Mouse (Mus musculus) embryo, embryonic 11.5 days (tissue): ENCODE data around the gene Hlx.

Experiments used
- DNase-seq: peaks from one replicate; pipeline ENCODE4 v3.0.0-alpha.2; 2012; ENCODE audit warnings: low read depth, low spot score

The Hlx gene

DNA sequence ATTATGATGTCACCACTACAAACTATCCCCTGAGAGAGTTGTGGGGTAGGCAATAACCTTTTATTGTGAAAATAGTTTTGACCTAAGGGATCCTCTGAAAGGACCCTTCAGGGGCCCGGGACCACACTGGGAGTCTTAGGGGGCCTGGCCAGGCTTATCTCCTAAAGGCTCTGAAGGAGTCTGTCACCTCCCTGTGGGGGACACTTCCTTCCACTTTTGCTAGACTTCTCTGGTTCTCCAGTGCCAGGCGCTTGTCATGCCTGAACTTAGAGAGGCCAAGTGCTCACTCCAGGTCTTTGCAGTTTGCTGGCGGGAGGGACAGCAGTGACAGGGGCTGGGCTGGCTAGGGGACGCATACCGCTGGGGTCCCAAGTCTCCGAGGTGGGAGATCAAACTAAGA, 16.3 kb downstream of the Hlx start:
- no peak for DNase-seq

DNA sequence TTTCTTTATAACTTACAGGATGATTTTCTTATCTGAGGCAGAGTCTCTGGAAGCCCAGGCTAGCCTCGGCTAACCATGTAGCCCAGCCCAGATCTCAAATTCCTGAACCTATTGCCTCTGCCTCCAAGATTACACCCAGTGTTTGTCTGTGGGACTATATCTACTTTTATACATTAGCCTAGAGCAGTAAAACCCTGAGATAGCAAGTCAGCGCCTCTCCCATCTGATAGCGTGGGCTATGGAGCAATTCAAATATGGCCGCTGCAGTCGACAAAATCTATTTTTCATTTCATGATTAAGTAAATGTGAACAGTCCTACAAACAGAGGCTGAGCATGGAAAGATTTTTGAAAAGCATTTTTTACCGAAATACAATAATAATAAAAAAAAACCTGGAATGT, 16.7 kb downstream of the Hlx start:
- no peak for DNase-seq

DNA sequence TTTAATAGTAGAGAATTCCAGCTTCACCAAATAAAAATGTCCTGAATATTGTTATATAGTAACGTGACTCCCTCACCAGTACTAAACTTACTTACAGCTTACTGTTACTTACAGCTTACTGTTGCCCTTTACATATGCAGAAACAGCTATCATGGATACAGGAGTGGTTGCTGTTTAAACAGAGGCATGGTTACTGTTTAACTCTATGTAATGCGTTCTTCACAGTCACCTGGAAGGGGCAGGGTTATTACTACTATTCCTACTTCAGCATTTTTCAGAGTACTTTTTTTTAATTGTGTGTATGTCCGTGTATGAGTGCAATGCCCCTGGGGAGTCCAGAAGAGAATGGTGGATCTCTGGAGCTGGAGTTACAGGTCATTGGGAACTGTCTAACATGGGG, 17.9 kb downstream of the Hlx start:
- no peak for DNase-seq

DNA sequence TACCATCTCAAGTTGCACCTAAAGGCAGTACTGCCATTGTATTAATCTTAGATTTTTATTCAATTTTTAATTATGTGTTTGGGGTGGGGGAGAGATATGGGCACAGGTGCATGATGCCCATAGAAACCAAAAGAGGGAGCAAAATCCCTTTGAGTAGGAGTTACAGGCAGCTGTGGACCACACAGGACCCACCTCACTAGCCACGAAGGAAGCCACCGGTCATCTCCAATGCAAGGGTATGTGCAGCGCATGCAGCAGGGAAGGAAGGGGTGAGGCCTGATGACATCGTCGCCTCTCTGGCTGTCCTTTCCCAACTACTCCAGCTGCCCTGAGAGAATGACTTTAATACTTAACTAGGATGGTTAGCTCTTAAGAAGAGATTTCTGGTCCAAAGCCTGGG, 18.7 kb downstream of the Hlx start:
- DNase-seq: no peak

DNA sequence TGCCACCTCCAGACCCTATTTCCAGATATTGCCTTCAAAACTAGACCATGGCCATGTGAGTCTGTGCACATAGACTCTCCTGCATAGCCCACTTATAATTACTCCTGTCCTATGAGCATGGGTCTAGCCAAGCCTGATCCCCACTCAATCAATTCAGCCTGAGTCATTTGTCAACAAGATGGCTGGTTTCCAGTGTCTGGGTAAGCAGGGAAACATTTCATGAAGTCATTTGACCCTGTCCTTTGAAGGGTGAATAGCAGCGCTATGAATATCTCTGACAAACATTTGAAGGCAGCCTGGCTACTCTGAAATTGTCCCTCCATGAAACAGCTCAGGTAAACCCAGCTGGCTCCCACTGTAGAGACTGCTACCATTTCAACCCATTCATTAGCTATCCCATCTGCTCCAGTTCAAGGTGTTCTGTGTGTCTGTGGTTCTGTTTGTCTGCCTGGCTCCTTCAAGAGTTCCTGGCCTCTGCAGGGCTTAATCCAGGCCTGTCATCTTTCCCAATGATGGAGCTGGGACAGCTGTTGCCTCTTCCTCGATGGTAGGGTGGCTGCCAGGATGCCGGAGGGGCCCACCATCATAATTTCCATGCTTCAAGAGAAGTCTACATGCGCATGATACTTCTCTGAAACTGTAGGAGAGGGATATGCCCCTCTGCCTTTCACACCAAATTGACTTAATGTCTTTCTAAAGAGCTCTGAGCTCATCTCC, 24.7 kb downstream of the Hlx start:
- DNase-seq: no peak

DNA sequence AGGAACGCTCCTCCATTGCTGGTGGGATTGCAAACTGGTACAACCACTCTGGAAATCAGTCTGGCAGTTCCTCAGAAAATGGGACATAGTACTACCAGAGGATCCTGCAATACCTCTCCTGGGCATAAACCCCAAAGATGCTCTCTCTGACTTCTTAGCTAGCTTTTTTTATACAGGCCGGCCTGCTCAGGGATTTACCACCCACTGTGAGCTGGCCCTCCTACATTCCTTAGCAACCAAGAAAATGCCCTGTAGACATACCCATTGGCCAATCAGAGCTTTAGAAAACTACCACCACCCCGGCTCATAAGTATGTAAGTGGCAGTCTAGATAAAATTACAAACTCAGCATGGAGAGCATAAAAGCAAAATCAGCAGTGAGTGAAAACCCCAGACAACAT, 27.5 kb downstream of the Hlx start:
- no peak for DNase-seq

DNA sequence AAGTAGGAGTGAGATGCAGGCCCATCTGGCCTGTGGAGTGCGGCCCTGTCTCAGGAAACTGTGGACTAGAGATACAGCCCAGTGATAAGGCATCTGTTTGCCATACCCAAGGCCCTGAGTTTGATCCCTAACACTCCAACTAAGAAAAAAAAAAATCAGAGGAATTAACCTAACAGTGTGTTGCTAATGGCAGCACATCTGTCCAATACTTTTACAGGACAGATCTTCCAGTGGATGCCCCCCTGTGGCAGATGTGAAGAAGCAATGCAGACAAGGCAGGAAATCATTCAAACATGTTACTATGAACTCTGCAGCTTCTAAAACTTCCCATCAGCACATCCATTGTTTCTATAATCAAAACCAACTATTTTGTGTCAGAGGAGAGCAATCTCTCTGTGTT, 33.1 kb downstream of the Hlx start:
- DNase-seq: no peak

DNA sequence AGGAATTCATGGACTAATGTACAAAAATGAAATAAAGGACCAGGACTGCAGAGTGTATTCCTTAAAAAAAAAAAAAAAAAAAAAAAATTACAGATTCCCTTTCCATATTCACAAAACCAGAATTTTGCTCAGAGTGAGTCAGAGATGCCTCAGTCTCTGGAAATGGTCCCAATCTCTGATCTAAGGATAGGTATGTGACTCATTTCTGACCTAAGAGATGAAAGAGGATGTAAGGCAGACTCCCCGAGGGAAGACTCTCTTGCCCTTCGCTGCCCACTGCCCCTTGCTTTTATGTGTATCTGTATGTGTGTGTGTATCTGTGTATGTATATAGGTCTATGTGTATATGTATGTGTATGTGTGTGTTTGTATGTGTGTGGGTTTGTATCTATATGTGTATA, 37.0 kb downstream of the Hlx start:
- DNase-seq: no peak

DNA sequence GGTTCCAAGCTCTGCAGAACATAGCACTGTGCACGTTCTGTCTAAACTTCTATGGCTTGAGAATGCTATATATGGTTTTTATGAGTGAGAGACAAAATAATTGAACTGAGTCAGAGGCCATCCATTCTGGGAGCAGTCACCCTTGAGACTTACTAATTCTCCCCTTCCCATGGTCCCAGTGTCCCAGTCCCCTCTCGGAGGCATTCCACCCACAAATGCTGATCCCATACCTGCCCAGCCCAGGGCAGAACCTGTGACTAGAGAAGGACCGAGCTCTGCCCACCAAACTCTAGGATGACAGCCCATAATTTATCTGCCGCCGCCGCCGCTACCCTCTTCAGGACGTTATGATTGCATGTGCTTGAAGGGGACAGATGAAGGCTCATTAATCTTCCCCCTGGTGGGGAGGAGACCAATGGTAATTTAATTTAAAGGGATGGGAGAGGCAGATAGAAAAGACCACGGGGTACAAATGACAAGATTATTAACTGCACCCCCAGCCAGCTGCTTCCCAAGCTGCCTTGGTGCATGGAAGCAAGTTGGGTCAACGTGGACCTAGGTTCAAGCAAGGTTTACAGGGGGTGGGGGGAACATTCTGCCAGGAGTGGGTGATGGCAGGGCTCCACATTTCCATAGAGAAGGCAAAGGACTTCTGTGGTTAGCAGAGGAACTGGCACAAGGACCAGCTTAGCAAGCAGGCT, 40.1 kb downstream of the Hlx start:
- no peak for DNase-seq

DNA sequence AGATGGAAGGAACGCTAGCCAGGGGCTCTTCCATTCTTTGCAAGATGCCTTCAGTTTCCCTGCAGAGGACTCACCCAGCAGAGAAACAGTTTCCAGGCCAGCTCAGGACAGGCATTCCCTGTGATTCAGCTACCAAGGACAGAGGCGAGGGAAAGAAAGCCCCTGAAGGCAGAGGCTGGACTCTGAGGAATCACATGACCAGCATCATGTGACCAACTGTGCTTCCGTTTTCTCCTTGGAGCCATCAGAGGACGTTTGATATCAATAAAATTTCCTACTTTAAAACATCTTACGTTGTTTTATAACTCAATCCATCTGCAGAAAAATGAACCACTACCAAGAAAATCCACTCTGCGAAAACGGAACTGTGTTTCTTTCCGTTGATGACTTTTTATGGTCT, 41.2 kb downstream of the Hlx start:
- DNase-seq: no peak

DNA sequence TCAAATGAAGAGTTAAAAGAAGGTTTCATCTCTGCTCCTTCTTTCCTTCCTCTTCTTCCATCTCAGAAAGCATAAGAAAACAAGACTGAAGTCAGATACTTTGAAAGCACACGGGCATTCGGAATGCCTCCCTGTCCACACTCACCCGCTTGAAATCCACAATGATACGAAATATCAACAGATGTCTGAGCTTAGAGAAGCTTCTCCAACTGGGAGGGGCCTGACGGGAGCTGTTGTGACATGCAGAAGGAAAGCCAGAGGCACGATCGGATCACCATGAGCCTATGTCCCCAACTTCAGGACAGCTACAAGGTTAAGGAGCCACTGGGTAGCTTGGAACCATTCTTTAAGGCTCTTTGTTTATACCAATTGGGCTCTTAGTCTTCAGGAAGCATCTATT, 44.4 kb downstream of the Hlx start:
- no peak for DNase-seq

DNA sequence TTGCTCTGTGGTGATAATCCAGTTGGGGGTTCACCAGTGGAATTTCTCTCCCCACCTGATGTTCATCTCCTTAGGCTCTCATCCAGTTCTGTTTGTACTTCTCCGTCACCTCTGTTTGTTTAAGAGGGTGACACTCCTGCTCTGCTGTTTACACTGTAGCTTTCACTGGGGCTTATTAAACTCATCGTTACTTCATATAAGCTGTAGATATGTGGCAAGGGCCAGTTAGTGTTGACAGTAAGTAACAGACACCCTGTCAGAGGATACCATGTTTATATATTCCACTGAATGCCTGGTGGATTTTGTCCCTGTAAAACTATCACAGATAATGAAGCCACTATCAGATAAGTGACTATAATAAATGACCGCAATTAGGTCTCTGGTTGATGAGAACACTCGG, 44.9 kb downstream of the Hlx start:
- DNase-seq: no peak

DNA sequence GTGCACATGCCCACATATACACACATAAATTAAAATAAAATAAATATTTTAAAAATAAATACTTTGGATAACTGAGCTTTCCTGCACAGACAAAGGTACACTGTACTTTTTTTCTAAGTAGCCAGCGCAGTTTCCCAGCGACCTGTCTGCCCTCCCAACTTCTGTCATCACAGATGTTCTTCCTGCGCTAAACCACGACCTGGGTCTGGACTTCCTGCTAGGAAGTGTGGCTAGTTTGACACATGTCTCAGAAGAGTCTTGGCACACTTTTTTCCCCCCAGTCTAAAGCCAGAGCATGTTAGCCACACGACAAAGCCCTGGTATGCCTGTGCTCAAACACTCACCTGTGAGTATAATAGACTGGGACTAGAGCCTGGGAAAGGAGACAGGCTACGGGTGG, 48.9 kb downstream of the Hlx start:
- DNase-seq: no peak

DNA sequence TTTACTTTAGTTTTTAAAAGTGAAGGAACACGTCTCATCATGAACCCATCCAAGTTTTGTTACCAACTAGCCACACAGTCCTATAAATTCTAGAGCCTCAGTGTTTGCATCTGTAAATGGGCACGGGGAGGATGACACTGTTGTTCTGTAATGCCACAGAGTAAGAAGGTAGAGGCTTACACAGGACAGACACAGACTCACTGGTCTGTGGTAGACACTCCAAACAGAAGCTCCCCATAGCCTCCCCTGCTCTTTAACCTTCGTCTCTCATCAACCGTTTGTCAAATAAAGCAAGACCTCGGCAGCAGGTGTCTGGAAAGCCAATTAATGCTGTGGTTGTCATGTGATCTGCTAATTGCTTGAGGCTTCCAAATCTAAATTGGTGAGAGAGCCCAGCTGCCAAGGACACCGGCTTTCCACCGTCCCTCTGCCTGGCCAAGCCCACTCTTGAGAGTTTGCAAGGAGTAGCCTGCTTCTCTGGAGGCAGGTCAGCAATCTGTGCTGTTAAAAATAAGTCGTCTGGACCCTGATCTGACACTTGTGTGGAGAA, 52.9 kb downstream of the Hlx start:
- no peak for DNase-seq

DNA sequence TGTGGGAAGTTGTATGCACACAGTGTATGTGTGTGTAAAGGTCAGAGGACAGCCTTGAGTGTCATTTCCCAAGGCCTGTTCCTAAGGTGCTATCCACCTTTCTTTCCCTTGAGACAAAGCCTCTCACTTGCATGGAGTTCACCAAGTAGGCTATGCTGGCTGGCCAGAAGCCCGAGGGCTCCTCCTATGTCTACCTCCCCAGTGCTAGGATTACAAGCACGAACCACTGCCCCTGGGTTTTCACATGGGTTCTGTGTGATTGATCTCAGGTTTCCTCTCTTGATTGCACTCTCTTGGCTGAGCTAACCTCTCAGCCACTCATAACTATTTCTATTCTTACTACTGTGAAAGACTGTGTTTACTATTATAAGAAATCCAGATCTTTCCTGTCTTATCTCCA, 54.8 kb downstream of the Hlx start:
- no peak for DNase-seq
